Mouse (Mus musculus) G1E (cell line): ENCODE measurements around the gene P3h4. TPM values are rescaled to one million over a fixed set of nuclear protein-coding genes. Genes with fewer than 3 reads are reported as not detected.

Experiments
- ATAC-seq: 2 replicates; pipeline ENCODE4 v1.8.0; 2016; ENCODE audit warnings: mild to moderate bottlenecking; ENCODE audit not compliant: insufficient number of reproducible peaks, poor library complexity, low FRiP score, severe bottlenecking; ENCODE audit errors: extremely low read depth
- DNase-seq: peaks from one replicate; pipeline ENCODE4 v3.0.0; 2012; ENCODE audit warnings: low spot score
- H3K27me3 ChIP-seq: 2 replicates; pipeline ENCODE4 v1.6.1; 2012; ENCODE audit warnings: mild to moderate bottlenecking, low read length, inconsistent platforms; ENCODE audit not compliant: insufficient read depth
- H3K36me3 ChIP-seq: replicated peaks from 2 replicates; pipeline ENCODE3; 2012; ENCODE audit warnings: mild to moderate bottlenecking, inconsistent platforms
- H3K4me1 ChIP-seq: 2 replicates; pipeline ENCODE4 v1.6.1; 2012; ENCODE audit warnings: low read depth, low read length, inconsistent platforms, mixed read lengths; ENCODE audit not compliant: insufficient read depth
- H3K4me3 ChIP-seq: 2 replicates; pipeline ENCODE4 v1.5.1; 2012; ENCODE audit warnings: low read depth, mild to moderate bottlenecking, inconsistent platforms, low read length, moderate library complexity, mixed read lengths
- H3K9me3 ChIP-seq: replicated peaks from 2 replicates; pipeline ENCODE4 v1.6.1; 2012; ENCODE audit warnings: inconsistent platforms
- CTCF ChIP-seq: IDR thresholded peaks from 2 replicates; pipeline ENCODE4 v1.5.1; 2012; ENCODE audit warnings: low read depth, low read length, inconsistent platforms, mixed read lengths
- GATA1 ChIP-seq: IDR thresholded peaks from 2 replicates; pipeline ENCODE4 v1.6.1; 2012; ENCODE audit warnings: borderline replicate concordance, low read length, inconsistent platforms, mixed read lengths
- GATA2 ChIP-seq: IDR thresholded peaks from 2 replicates; pipeline ENCODE4 v1.6.1; 2012; ENCODE audit warnings: low read depth, low read length, inconsistent platforms, borderline replicate concordance
- POLR2AphosphoS5 ChIP-seq: IDR thresholded peaks from 2 replicates; pipeline ENCODE4 v1.6.1; 2012; ENCODE audit warnings: low read depth, low read length, inconsistent platforms; ENCODE audit not compliant: insufficient replicate concordance
- TAL1 ChIP-seq: conservative IDR thresholded peaks from 2 replicates; pipeline ENCODE4 v1.6.1; 2012; ENCODE audit warnings: low read depth, low read length, inconsistent platforms, mixed read lengths
- polyA plus RNA-seq: library from polyadenylated mRNA; stranded (reverse); fragments of >175 nt; gene quantifications from 2 replicates; pipeline ENCODE4 v1.2.3, GENCODE M21; 2012
- total RNA-seq, 2 experiments: library from RNA; stranded (forward) in 1 of 2; stranded (reverse) in 1 of 2; fragments of 200-1000 nt in 1 of 2; fragments of >200 nt in 1 of 2; fragmentation: Nextera tagmentation in 1 of 2; gene quantifications; 2 replicates each; pipeline ENCODE4 v1.2.3; 2014 to 2017

Gene P3h4
- total and polyA plus RNA-seq, 3 experiments, result not detected

GRCm38 (mm10) chr11:100399727-100400538 is 14.7 kb downstream of the P3h4 start:
- Histone ChIP-seq H3K9me3 (no peaks in the 10 kb centered on the region), H3K36me3 (no peaks in the 10 kb centered on the region), H3K27me3 (peaks cover 41% of the 10 kb centered on the region), H3K4me3 (no peak overlapping the region), H3K4me1 (peaks cover 10% of the 10 kb centered on the region)
- DNase-seq, result no peak
- no peak for ATAC-seq
- TF ChIP-seq TAL1, result no peak
- TF ChIP-seq CTCF, result no peak
- no peak for TF ChIP-seq GATA2
- no peak for TF ChIP-seq GATA1
- no peak for TF ChIP-seq POLR2AphosphoS5

- no peak for TF ChIP-seq POLR2AphosphoS5
- no peak for TF ChIP-seq GATA2
- TF ChIP-seq GATA1, result no peak
- no peak for TF ChIP-seq TAL1
- no peak for TF ChIP-seq CTCF
- ATAC-seq, result no peak
- H3K9me3 ChIP-seq, result no peaks in the 10 kb centered on the region
- no peak overlapping the region for H3K4me3 ChIP-seq
- H3K27me3 ChIP-seq, result peaks cover 48% of the 10 kb centered on the region
- no peaks in the 10 kb centered on the region for H3K36me3 ChIP-seq
- peaks cover 10% of the 10 kb centered on the region for H3K4me1 ChIP-seq
- no peak for DNase-seq
Observed at GRCm38 (mm10) chr11:100399320-100399719, 15.3 kb downstream of the P3h4 start.

- Histone ChIP-seq H3K27me3 (peaks cover 51% of the 10 kb centered on the region), H3K4me3 (no peak overlapping the region), H3K4me1 (peaks cover 10% of the 10 kb centered on the region), H3K36me3 (no peaks in the 10 kb centered on the region), H3K9me3 (no peaks in the 10 kb centered on the region)
- ATAC-seq, result no peak
- TF ChIP-seq GATA2 (no peak), CTCF (no peak), GATA1 (no peak), TAL1 (no peak), POLR2AphosphoS5 (no peak)
- DNase-seq, result no peak
Observed at GRCm38 (mm10) chr11:100398517-100398916, 16.1 kb downstream of the P3h4 start.

- Histone ChIP-seq H3K4me1 (peaks cover 10% of the 10 kb centered on the region), H3K27me3 (peaks cover 56% of the 10 kb centered on the region), H3K36me3 (no peaks in the 10 kb centered on the region), H3K9me3 (no peaks in the 10 kb centered on the region), H3K4me3 (no peak within 1 kb of the TSS; the same call in 1 of the 2 replicates)
- DNase-seq (no peak), ATAC-seq (no peak)
- TF ChIP-seq TAL1 (no peak), GATA2 (no peak), GATA1 (no peak), CTCF (no peak), POLR2AphosphoS5 (no peak)
Observed at GRCm38 (mm10) chr11:100397600-100398389, 16.8 kb downstream of the P3h4 start, which contains the start of gene Jup. Gene Jup, minus strand, starts transcription at chr11:100397763.

DNA sequence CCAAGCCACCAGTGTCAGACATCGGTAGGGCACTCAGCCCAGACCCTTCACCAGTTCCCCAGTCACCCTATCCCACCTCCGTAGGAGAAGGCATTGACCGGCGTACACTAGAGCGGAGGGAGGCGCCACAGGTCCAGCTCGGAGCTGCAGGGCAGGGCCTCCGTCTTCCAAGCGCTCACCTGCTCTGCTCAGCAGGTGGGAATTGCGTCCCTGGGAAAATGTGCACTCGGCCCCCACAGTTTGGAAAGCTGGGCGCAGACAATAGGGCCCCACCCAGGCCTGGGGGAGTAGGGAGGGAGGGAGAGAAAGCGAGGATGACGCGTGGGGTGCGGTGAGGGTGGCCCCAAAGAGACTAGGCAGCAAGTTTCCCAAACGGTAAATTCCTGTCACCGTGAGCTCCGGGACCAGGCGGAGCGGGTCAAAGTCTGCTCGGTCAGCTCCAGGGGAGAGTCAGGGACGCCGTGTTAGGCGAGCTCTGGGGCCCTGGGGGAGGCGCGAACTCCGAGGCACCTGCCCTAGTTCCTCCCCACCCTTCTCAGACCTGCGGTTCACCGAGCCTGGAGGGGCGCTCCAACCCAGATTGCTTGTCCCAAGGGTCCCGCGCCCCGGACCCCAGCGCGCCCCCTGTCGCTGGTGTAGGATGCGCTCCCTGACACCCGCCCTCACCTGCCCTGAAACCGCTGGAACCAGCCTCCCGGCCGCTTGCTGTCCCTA is 17.6 kb downstream of the P3h4 start:
- DNase-seq, result no peak
- H3K4me1 ChIP-seq, result peaks cover 6% of the 10 kb centered on the region
- H3K27me3 ChIP-seq, result peaks cover 57% of the 10 kb centered on the region
- no peak overlapping the region; the same call in 1 of the 2 replicates for H3K4me3 ChIP-seq
- no peak for ATAC-seq
- H3K9me3 ChIP-seq, result no peaks in the 10 kb centered on the region
- TF ChIP-seq GATA2 (no peak), CTCF (no peak), TAL1 (no peak), GATA1 (no peak), POLR2AphosphoS5 (no peak)
- H3K36me3 ChIP-seq, result no peaks in the 10 kb centered on the region

- Histone ChIP-seq H3K4me1 (peaks cover 5% of the 10 kb centered on the region; the same call in 1 of the 2 replicates), H3K36me3 (no peaks in the 10 kb centered on the region), H3K9me3 (no peaks in the 10 kb centered on the region), H3K27me3 (peaks cover 57% of the 10 kb centered on the region), H3K4me3 (no peak overlapping the region)
- DNase-seq (no peak), ATAC-seq (no peak)
- TF ChIP-seq GATA2, result no peak
- TF ChIP-seq TAL1, result no peak
- no peak for TF ChIP-seq CTCF
- TF ChIP-seq POLR2AphosphoS5, result no peak
- TF ChIP-seq GATA1, result no peak
Observed at GRCm38 (mm10) chr11:100395861-100396631, 18.6 kb downstream of the P3h4 start.
